Mouse (Mus musculus): ENCODE results near the gene Sbk3. TPM values are rescaled to one million over a fixed set of nuclear protein-coding genes. Genes with fewer than 3 reads are reported as not detected.
A peak's percentile ranks its signal among the peaks of the same experiment; 100 is the strongest.

Gene Sbk3
- polyA plus RNA-seq, 1 experiment, result 0.34 TPM

DNA sequence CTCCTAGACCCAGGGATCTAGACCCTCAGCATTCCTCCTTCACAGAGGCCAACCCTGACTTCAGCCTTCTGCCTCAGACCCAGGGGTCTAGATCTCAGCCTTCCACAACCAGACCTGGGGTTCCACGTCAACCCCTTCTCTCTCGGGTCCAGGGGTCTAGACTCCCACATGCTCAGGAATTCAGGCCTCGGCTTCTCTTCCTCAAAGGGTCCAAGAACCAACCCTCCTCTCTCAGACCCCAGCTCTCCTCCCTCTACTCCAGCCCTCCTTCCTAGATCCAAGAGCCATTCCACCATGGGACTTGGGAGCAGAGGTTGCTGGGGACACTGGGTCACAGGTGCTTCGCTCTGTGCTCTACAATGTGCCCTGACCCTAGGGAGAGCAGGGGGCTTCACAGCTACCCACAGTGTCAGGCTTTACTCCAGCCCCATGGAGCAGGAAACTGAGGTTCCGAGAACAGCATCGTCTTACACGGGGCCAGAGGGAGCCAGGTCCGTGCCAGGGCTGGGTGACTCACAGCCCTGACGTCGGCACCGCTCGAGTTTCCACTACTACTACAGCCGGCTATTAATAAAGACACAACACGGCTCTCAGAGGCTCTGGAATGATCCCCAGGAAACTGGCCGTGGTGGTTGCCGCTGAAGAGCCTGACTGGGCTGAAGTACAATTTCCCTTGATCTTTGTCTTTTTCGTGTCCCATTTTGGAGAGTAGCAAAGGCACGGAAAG is 1.5 kb upstream of the Sbk3 start:
- no peak overlapping the region for H3K4me3 ChIP-seq
- peak overlapping the region; percentile 74 for H3K4me2 ChIP-seq (ENCODE audit: low read depth)
- no peak for TF ChIP-seq REST (IDR thresholded peaks at IDR 0.05; ENCODE audit: insufficient read depth, insufficient read length)
- H3K79me2 ChIP-seq (ENCODE audit: control insufficient read depth, insufficient read depth), result no peaks in the 10 kb centered on the region
- no peak overlapping the region for H3ac ChIP-seq (ENCODE audit: control insufficient read depth, insufficient read length)
- H3K27me3 ChIP-seq (ENCODE audit: control insufficient read depth, insufficient read depth, insufficient read length), result no peaks in the 10 kb centered on the region
- H3K36me3 ChIP-seq (ENCODE audit: control insufficient read depth, insufficient read depth), result no peaks in the 10 kb centered on the region

DNA sequence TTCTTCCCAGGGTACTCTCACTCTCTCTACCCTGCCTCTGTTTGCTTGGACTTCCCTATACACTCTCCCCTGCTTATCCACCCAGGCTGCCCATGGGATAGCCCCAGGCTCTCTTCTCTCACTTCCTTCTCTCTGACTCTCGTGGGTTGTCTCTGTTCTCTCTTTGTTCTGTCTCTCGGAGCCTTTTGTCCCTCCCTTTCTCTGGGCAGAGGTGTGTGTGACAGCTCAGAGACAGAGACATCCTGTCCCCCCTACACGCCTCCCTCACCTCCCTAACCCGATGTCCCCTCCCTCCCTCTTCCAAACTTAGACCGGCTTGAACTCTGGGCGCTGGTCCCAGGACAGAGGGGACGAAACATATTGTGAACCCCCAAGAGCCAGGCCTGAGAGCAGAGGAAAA is 742 bp upstream of the Sbk3 start:
- Histone ChIP-seq H3K4me3 (no peak overlapping the region), H3K27me3 (ENCODE audit: control insufficient read depth, insufficient read depth, insufficient read length) (no peaks in the 10 kb centered on the region), H3ac (ENCODE audit: control insufficient read depth, insufficient read length) (no peak overlapping the region), H3K79me2 (ENCODE audit: control insufficient read depth, insufficient read depth) (no peaks in the 10 kb centered on the region), H3K4me2 (ENCODE audit: low read depth) (no peak overlapping the region), H3K36me3 (ENCODE audit: control insufficient read depth, insufficient read depth) (no peaks in the 10 kb centered on the region)
- no peak for TF ChIP-seq MYOD1 (IDR thresholded peaks at IDR 0.05; ENCODE audit: control insufficient read depth in 1 of 3, insufficient read length in 2 of 3, low read depth in 2 of 3)
- no peak for TF ChIP-seq REST (IDR thresholded peaks at IDR 0.05; ENCODE audit: insufficient read depth, insufficient read length)
- TF ChIP-seq E2F4 (IDR thresholded peaks at IDR 0.05; ENCODE audit: insufficient read depth), result no peak
- no peak for TF ChIP-seq SRF (IDR thresholded peaks at IDR 0.05; ENCODE audit: control insufficient read depth, insufficient read length, low read depth)
- no peak for TF ChIP-seq TCF12 (IDR thresholded peaks at IDR 0.05; ENCODE audit: insufficient read depth, poor library complexity, severe bottlenecking)
- TF ChIP-seq POLR2A (IDR thresholded peaks at IDR 0.05; ENCODE audit: insufficient read length, low read depth), result no peak

DNA sequence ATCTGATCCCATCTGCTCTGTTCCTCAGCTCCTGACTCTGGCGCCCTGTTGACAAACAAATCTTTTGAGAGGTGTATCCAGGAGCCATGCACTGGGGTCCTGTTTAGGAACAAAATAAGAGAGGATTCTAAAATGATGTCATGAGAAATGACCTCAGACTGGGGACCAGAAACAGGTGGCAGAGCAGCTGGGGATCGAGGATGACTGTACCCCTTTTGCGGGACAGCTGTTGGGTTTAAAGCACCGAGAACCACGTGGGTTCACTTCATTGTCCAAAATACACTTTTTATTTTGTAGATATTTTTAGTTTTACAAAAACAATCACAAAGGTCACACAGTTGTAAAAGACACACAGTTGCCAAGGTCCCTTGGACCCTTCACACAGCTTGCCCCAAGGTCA is 6.0 kb downstream of the Sbk3 start:
- H3ac ChIP-seq (ENCODE audit: control insufficient read depth, insufficient read length), result no peak overlapping the region
- H3K4me2 ChIP-seq (ENCODE audit: low read depth), result peak overlapping the region; percentile 30
- no peaks in the 10 kb centered on the region for H3K27me3 ChIP-seq (ENCODE audit: control insufficient read depth, insufficient read depth, insufficient read length)
- H3K4me3 ChIP-seq, result no peak overlapping the region
- TF ChIP-seq TCF12 (IDR thresholded peaks at IDR 0.05; ENCODE audit: insufficient read depth, poor library complexity, severe bottlenecking) (peak; percentile 89), MYOG (IDR thresholded peaks at IDR 0.05; ENCODE audit: control insufficient read depth in 1 of 3, insufficient read depth in 1 of 3, insufficient read length in 2 of 3, low read depth in 2 of 3) (peak; percentile 62 to 86 (median 65)), TCF3 (IDR thresholded peaks at IDR 0.05; ENCODE audit: insufficient read length, low read depth) (peak; percentile 76), SRF (IDR thresholded peaks at IDR 0.05; ENCODE audit: control insufficient read depth, insufficient read length, low read depth) (no peak), REST (IDR thresholded peaks at IDR 0.05; ENCODE audit: insufficient read depth, insufficient read length) (no peak), MYOD1 (IDR thresholded peaks at IDR 0.05; ENCODE audit: control insufficient read depth in 1 of 3, insufficient read length in 2 of 3, low read depth in 2 of 3) (peak; percentile 8 to 91 (median 88))
- no peaks in the 10 kb centered on the region for H3K36me3 ChIP-seq (ENCODE audit: control insufficient read depth, insufficient read depth)
- H3K79me2 ChIP-seq (ENCODE audit: control insufficient read depth, insufficient read depth), result no peaks in the 10 kb centered on the region

DNA sequence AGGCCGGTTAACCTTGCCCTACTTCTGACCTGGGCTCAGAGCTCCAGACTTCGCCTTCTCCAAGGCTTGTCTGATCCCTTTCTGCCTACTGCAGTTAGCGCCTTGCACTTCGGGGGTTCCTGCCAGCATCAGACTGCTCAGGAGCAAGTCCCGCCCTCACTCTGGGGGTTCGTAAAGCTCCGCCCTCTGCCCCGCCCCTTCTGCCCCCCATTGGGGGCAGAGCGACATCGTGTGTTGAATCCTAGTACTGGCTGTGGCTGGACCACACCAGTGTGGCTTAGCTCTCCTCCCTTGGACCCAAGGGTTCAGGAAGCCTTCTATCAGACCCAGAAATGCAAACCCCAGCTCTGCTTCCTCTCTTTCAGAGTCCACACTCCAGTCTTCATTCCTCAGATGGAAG is 6.7 kb downstream of the Sbk3 start, which contains the start of gene Sbk2:
Gene Sbk2 (minus strand): TSS at position 135 of the 400 bp plus-strand sequence.
- no peak within 1 kb of the TSS for H3K4me3 ChIP-seq
- no peaks in the 10 kb centered on the region for H3K79me2 ChIP-seq (ENCODE audit: control insufficient read depth, insufficient read depth)
- H3K4me2 ChIP-seq (ENCODE audit: low read depth), result peak within 1 kb of the TSS; percentile 52
- TF ChIP-seq POLR2A (IDR thresholded peaks at IDR 0.05; ENCODE audit: insufficient read length, low read depth) (peak; percentile 15), USF1 (IDR thresholded peaks at IDR 0.05; ENCODE audit: low read depth) (no peak)
- H3K27me3 ChIP-seq (ENCODE audit: control insufficient read depth, insufficient read depth, insufficient read length), result no peaks in the 10 kb centered on the region
- no peak within 1 kb of the TSS for H3ac ChIP-seq (ENCODE audit: control insufficient read depth, insufficient read length)
- no peaks in the 10 kb centered on the region for H3K36me3 ChIP-seq (ENCODE audit: control insufficient read depth, insufficient read depth)

DNA sequence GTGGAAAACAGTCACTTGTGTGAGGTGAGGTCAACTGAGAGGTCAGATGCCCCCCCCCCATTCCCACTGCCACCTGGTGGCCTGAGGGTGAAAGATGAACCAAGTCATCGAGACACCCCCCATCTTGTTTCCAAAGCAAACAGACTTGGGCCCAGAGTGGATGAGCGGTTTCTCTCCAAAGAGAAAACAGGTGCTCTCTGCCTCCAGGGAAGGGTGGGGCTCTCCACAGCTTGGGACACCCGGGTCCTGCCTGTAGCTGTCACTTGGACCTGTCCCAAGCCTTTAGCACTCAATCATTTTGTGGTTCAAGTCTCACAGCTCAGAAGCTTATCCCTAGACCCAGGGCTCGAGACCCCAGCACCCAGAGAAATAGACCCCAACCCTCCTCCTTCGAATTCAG is 7.4 kb downstream of the Sbk3 start:
- Histone ChIP-seq H3K4me2 (ENCODE audit: low read depth) (peak overlapping the region; percentile 52), H3K4me3 (no peak overlapping the region), H3K79me2 (ENCODE audit: control insufficient read depth, insufficient read depth) (no peaks in the 10 kb centered on the region), H3K36me3 (ENCODE audit: control insufficient read depth, insufficient read depth) (no peaks in the 10 kb centered on the region), H3K27me3 (ENCODE audit: control insufficient read depth, insufficient read depth, insufficient read length) (no peaks in the 10 kb centered on the region), H3ac (ENCODE audit: control insufficient read depth, insufficient read length) (no peak overlapping the region)
- peak; percentile 12 to 74 (median 15) for TF ChIP-seq MYOD1 (IDR thresholded peaks at IDR 0.05; ENCODE audit: control insufficient read depth in 1 of 3, insufficient read length in 2 of 3, low read depth in 2 of 3)
- TF ChIP-seq CEBPB (IDR thresholded peaks at IDR 0.05; ENCODE audit: insufficient read depth, poor library complexity, severe bottlenecking), result no peak
- TF ChIP-seq TCF12 (IDR thresholded peaks at IDR 0.05; ENCODE audit: insufficient read depth, poor library complexity, severe bottlenecking), result no peak
- no peak for TF ChIP-seq POLR2AphosphoS2 (IDR thresholded peaks at IDR 0.05; ENCODE audit: insufficient read length, low read depth)
- no peak for TF ChIP-seq REST (IDR thresholded peaks at IDR 0.05; ENCODE audit: insufficient read depth, insufficient read length)
- no peak for TF ChIP-seq SRF (IDR thresholded peaks at IDR 0.05; ENCODE audit: control insufficient read depth, insufficient read length, low read depth)
- no peak for TF ChIP-seq USF1 (IDR thresholded peaks at IDR 0.05; ENCODE audit: low read depth)
- no peak for TF ChIP-seq TCF3 (IDR thresholded peaks at IDR 0.05; ENCODE audit: insufficient read length, low read depth)
- no peak for TF ChIP-seq E2F4 (IDR thresholded peaks at IDR 0.05; ENCODE audit: insufficient read depth)
- TF ChIP-seq MYOG (IDR thresholded peaks at IDR 0.05; ENCODE audit: control insufficient read depth in 1 of 3, insufficient read depth in 1 of 3, insufficient read length in 2 of 3, low read depth in 2 of 3), result peak in 1 of 3 experiments; percentile 58
- no peak for TF ChIP-seq POLR2A (IDR thresholded peaks at IDR 0.05; ENCODE audit: insufficient read length, low read depth)
- TF ChIP-seq MAX (IDR thresholded peaks at IDR 0.05; ENCODE audit: low read depth), result no peak
